Mouse (Mus musculus) granulocyte monocyte progenitor cell, adult 5-6 weeks (primary cell): ENCODE data around the gene Agpat3. TPM values are rescaled to one million over a fixed set of nuclear protein-coding genes. Genes with fewer than 3 reads are reported as not detected.

Source experiments
- ATAC-seq: replicated peaks from 2 replicates; pipeline ENCODE4 v1.8.0; 2016; ENCODE audit warnings: mild to moderate bottlenecking, moderate TSS enrichment, inconsistent platforms; ENCODE audit not compliant: poor library complexity, severe bottlenecking
- total RNA-seq, 2 experiments: library from RNA; stranded (forward) in 1 of 2; stranded (reverse) in 1 of 2; fragments of 200-712, 200-1000 nt in 1 of 2; fragments of >200 nt in 1 of 2; fragmentation: Nextera tagmentation in 1 of 2; gene quantifications; 2 replicates each; pipeline ENCODE4 v1.2.3; 2014 to 2017

Gene Agpat3
- total RNA-seq, 2 experiments from 2014 or later, result 0.39 to 0.88 TPM

GRCm38 (mm10) chr10:78227875-78228559, 124.3 kb downstream of the Agpat3 start:
- peak; percentile 26; the same call in 1 of the 2 replicates for ATAC-seq

DNA sequence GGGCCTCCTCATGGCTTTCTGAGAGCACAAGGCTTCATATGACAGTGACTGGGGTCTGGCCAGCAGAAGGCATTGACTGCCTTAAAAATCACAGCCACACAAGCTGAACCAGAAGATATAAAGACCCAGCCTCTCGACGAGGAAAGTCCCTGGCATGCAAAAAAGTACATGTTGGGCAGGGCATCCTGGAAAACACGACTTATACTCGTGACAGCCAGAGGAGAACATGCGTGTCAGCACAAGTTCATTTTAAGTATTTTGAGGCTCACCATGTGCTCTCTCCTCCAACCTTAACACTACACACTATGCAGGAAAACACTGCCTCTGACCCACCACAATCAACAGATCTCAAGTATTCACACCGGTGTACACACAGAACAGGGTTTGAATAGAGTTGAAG, 128.2 kb downstream of the Agpat3 start:
- ATAC-seq, result no peak

DNA sequence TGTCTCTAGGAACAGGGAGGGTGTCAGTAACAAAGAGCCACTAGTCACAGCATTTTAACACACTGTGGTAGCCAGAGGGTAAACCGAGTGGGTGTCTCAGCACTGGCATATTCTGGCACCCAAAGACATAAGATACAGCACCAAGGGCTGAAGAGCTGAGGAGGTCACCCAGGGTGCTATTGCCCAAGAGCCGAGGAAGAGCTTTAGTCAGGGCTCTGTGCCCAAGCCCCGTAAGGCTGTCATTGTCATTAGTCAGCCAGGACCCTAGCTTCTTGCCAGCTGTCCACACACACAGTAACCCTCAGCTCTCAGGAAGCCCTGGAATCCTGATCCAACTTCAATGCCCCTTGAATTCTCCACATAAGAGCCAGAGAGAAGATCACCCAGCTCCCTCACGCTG, 129.4 kb downstream of the Agpat3 start:
- no peak for ATAC-seq

- ATAC-seq, result no peak
Observed at GRCm38 (mm10) chr10:78221315-78221714, 131.0 kb downstream of the Agpat3 start.

DNA sequence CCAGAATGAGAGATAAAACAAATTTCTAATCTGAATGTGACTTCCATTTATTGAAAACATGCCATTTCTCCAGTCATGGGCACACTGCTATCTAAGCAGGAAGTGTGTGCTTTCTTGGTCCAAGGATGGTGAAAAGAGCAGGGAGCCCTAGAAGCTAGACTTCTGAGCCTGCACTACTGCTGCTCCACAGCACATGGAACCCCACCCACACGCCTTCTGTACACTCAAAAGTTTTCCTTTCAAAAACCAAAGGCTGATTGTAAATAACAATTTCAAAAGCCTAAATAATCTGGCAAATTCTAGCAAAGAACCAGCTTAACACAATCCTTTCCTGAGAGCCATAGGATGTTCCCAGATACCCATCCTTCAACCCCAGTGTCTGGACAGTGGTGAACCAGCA, 132.8 kb downstream of the Agpat3 start:
- ATAC-seq, result no peak

Other genes with a start within 250 kb of the Agpat3 start
- gene D10Jhu81e, start 182.7 kb downstream of the Agpat3 start, total RNA-seq (2014; fragmentation: Nextera tagmentation), result 44.6 and 52.8 TPM in 2 replicates
- gene D10Jhu81e, start 182.7 kb downstream of the Agpat3 start, total RNA-seq (2017), result 76.3 and 84.9 TPM in 2 replicates
- gene Pwp2, start 167.3 kb downstream of the Agpat3 start, total RNA-seq (2014; fragmentation: Nextera tagmentation), result 17.2 and 17.9 TPM in 2 replicates
- gene Pwp2, start 167.3 kb downstream of the Agpat3 start, total RNA-seq (2017), result 22.9 and 27.0 TPM in 2 replicates
- gene Trappc10, start 107.8 kb downstream of the Agpat3 start, total RNA-seq (2014; fragmentation: Nextera tagmentation), result 30.9 and 46.2 TPM in 2 replicates
- gene Trappc10, start 107.8 kb downstream of the Agpat3 start, total RNA-seq (2017), result 31.4 and 34.1 TPM in 2 replicates
- gene Rrp1, start 60.6 kb upstream of the Agpat3 start, total RNA-seq (2014; fragmentation: Nextera tagmentation), result 130 and 159 TPM in 2 replicates
- 404 and 430 TPM in 2 replicates for gene Rrp1, start 60.6 kb upstream of the Agpat3 start, total RNA-seq (2017)
- 72.8 and 118 TPM in 2 replicates for gene Cstb, start 73.2 kb upstream of the Agpat3 start, total RNA-seq (2014; fragmentation: Nextera tagmentation)
- gene Cstb, start 73.2 kb upstream of the Agpat3 start, total RNA-seq (2017), result 37.3 and 43.4 TPM in 2 replicates
- gene Pdxk, start 112.5 kb upstream of the Agpat3 start, total RNA-seq (2014; fragmentation: Nextera tagmentation), result 37.2 and 42.3 TPM in 2 replicates
- gene Pdxk, start 112.5 kb upstream of the Agpat3 start, total RNA-seq (2017), result 15.2 and 23.4 TPM in 2 replicates
- not detected in 2 replicates for gene Olfr1358, start 164.9 kb upstream of the Agpat3 start, total RNA-seq (2014; fragmentation: Nextera tagmentation)
- gene Olfr1358, start 164.9 kb upstream of the Agpat3 start, total RNA-seq (2017), result not detected in 2 replicates
- gene Ilvbl, start 221.9 kb upstream of the Agpat3 start, total RNA-seq (2014; fragmentation: Nextera tagmentation), result 32.0 and 52.0 TPM in 2 replicates
- gene Ilvbl, start 221.9 kb upstream of the Agpat3 start, total RNA-seq (2017), result 15.7 and 19.9 TPM in 2 replicates
- 0.21 and 2.4 TPM in 2 replicates for gene Syde1, start 239.5 kb upstream of the Agpat3 start, total RNA-seq (2014; fragmentation: Nextera tagmentation)
- 0.43 and 0.67 TPM in 2 replicates for gene Syde1, start 239.5 kb upstream of the Agpat3 start, total RNA-seq (2017)